Mouse (Mus musculus) heart, adult 2 months (tissue): Measurements from ENCODE around the gene Ssr4. TPM values are rescaled to one million over a fixed set of nuclear protein-coding genes. Genes with fewer than 3 reads are reported as not detected.

ENCODE experiments used
- DNase-seq, 2 experiments: peaks; one replicate each; pipeline ENCODE4 v3.0.0; 2021
- H3K27ac ChIP-seq: fragments of 200-600 bp; 2 replicates; pipeline ENCODE4 v1.8.1; 2022
- H3K27me3 ChIP-seq: fragments of 200-500 bp; 2 replicates; pipeline ENCODE4 v1.6.1; 2012; ENCODE audit warnings: mild to moderate bottlenecking, low read length, inconsistent platforms, mixed read lengths; ENCODE audit not compliant: control insufficient read depth, insufficient read depth
- H3K36me3 ChIP-seq: fragments of 200-500 bp; 2 replicates; pipeline ENCODE4 v1.6.1; 2012; ENCODE audit warnings: low read length, inconsistent platforms; ENCODE audit not compliant: control insufficient read depth, insufficient read depth
- H3K4me1 ChIP-seq: fragments of 200-500 bp; 2 replicates; pipeline ENCODE4 v1.6.1; 2011; ENCODE audit warnings: low read length; ENCODE audit not compliant: control insufficient read depth, insufficient read depth
- H3K4me3 ChIP-seq: fragments of 200-600 bp; 2 replicates; pipeline ENCODE4 v1.8.1; 2022
- H3K79me2 ChIP-seq: fragments of 200-500 bp; replicated peaks from 2 replicates; pipeline ENCODE4 v1.6.1; 2012; ENCODE audit warnings: mild to moderate bottlenecking, inconsistent platforms, low read length, moderate library complexity, mixed read lengths; ENCODE audit not compliant: control insufficient read depth, insufficient read depth
- H3K9ac ChIP-seq: fragments of 200-500 bp; 2 replicates; pipeline ENCODE4 v1.6.1; 2012; ENCODE audit warnings: low read depth, mild to moderate bottlenecking, control low read depth, inconsistent platforms, low read length, mixed read lengths
- CTCF ChIP-seq: fragments of 200-600 bp; IDR thresholded peaks from 2 replicates; pipeline ENCODE4 v1.8.1; 2022; ENCODE audit warnings: antibody characterized with exemption, mild to moderate bottlenecking, moderate library complexity
- EP300 ChIP-seq: fragments of 200-500 bp; IDR thresholded peaks from 2 replicates; pipeline ENCODE4 v1.6.1; 2011; ENCODE audit warnings: low read depth, low read length, control low read depth; ENCODE audit not compliant: insufficient read depth
- POLR2A ChIP-seq: fragments of 200-500 bp; IDR thresholded peaks from 2 replicates; pipeline ENCODE4 v1.6.1; 2011; ENCODE audit warnings: mild to moderate bottlenecking, low read depth, low read length, control low read depth; ENCODE audit not compliant: insufficient read depth
- WGBS: fragments of 180-500 bp; shearing (Covaris S2); methylation state at CpG from one replicate; pipeline ENCODE4 v1.1.7; 2018; 5-methylcytosine and 5-hydroxymethylcytosine counted together
- intact Hi-C: fragments of 180-260 bp; cut with DNase I; formaldehyde crosslinking; loops from one replicate; pipeline ENCODE4 v1.15.1; 2025
- polyA plus RNA-seq: library from polyadenylated mRNA; depleted of rRNA; stranded (reverse); fragments of >200 nt; gene quantifications from 2 replicates; pipeline ENCODE4 v1.2.3, GENCODE M21; 2012; rRNA removed
- total RNA-seq, 2 experiments: library from RNA; stranded (reverse); gene quantifications; 2 replicates each; pipeline ENCODE4 v1.2.3; 2021

Ssr4 gene
- total and polyA plus RNA-seq, 3 experiments = 78.1 to 116 (median 81.8) TPM

GRCm38 (mm10) chrX:73816596-73817314 is 29.9 kb downstream of the Ssr4 start:
- no peak overlapping the region for H3K27ac ChIP-seq
- H3K36me3 ChIP-seq = no peaks in the 10 kb centered on the region
- no peak for TF ChIP-seq POLR2A
- no peak for TF ChIP-seq CTCF
- no peak for TF ChIP-seq EP300
- H3K4me3 ChIP-seq = no peak overlapping the region
- H3K79me2 ChIP-seq = no peaks in the 10 kb centered on the region
- no peak overlapping the region for H3K9ac ChIP-seq
- WGBS = 46% methylated on average over 3 of the region's 3 CpGs
- no peaks in the 10 kb centered on the region for H3K27me3 ChIP-seq
- no peak for DNase-seq
- H3K4me1 ChIP-seq = no peaks in the 10 kb centered on the region
- intact Hi-C loops = no loop called here

GRCm38 (mm10) chrX:73823747-73824146 is 36.9 kb downstream of the Ssr4 start:
- no peaks in the 10 kb centered on the region for H3K4me1 ChIP-seq
- H3K4me3 ChIP-seq = no peak overlapping the region
- no peak for TF ChIP-seq POLR2A
- TF ChIP-seq EP300 = no peak
- TF ChIP-seq CTCF = no peak
- intact Hi-C loops = no loop called here
- H3K9ac ChIP-seq = no peak overlapping the region
- no peaks in the 10 kb centered on the region for H3K27me3 ChIP-seq
- WGBS = 24% methylated on average over 17 of the region's 17 CpGs
- H3K79me2 ChIP-seq = no peaks in the 10 kb centered on the region
- DNase-seq = peak in 1 of 2 experiments; percentile 21
- no peak overlapping the region for H3K27ac ChIP-seq
- H3K36me3 ChIP-seq = no peaks in the 10 kb centered on the region

- 17% methylated on average over 79 of the region's 84 CpGs for WGBS
- DNase-seq = peak; percentile 48 to 63
- Histone ChIP-seq H3K27ac (no peak within 1 kb of the TSS), H3K27me3 (no peaks in the 10 kb centered on the region), H3K4me1 (no peaks in the 10 kb centered on the region), H3K79me2 (no peaks in the 10 kb centered on the region), H3K9ac (peak within 1 kb of the TSS; percentile 86), H3K4me3 (peak within 1 kb of the TSS; percentile 47), H3K36me3 (no peaks in the 10 kb centered on the region)
- intact Hi-C loops = no loop called here
- TF ChIP-seq POLR2A (0 out of 2 replicates have a peak, but pooled peaks have one; percentile 12), CTCF (no peak), EP300 (no peak)
Observed at GRCm38 (mm10) chrX:73824185-73825151, 37.6 kb downstream of the Ssr4 start, which contains the start of gene Pdzd4. Pdzd4 (minus strand) TSS chrX:73824969.

- no peak overlapping the region for H3K27ac ChIP-seq
- intact Hi-C loops = no loop called here
- H3K4me1 ChIP-seq = no peaks in the 10 kb centered on the region
- no peak overlapping the region for H3K9ac ChIP-seq
- no peak for TF ChIP-seq POLR2A
- TF ChIP-seq EP300 = no peak
- no peak for TF ChIP-seq CTCF
- no peaks in the 10 kb centered on the region for H3K27me3 ChIP-seq
- H3K79me2 ChIP-seq = no peaks in the 10 kb centered on the region
- no peaks in the 10 kb centered on the region for H3K36me3 ChIP-seq
- no peak overlapping the region for H3K4me3 ChIP-seq
- WGBS = 86% methylated on average over 1 of the region's 1 CpGs
- DNase-seq = no peak
Observed at GRCm38 (mm10) chrX:73835731-73836130, 48.9 kb downstream of the Ssr4 start.

GRCm38 (mm10) chrX:73836691-73837090 is 49.9 kb downstream of the Ssr4 start:
- no peaks in the 10 kb centered on the region for H3K79me2 ChIP-seq
- H3K27me3 ChIP-seq = no peaks in the 10 kb centered on the region
- no peak overlapping the region for H3K4me3 ChIP-seq
- intact Hi-C loops = no loop called here
- no peak for TF ChIP-seq CTCF
- TF ChIP-seq POLR2A = no peak
- no peak for TF ChIP-seq EP300
- no peaks in the 10 kb centered on the region for H3K36me3 ChIP-seq
- no peak overlapping the region for H3K9ac ChIP-seq
- H3K27ac ChIP-seq = no peak overlapping the region
- DNase-seq = no peak
- no peaks in the 10 kb centered on the region for H3K4me1 ChIP-seq
- WGBS = 65% methylated on average over 3 of the region's 3 CpGs

Other genes starting within 250 kb of the Ssr4 start
- gene Dusp9, start 147.6 kb upstream of the Ssr4 start, total RNA-seq = not detected
- 0.04 TPM in 1 of 2 replicates, not detected in the other for gene Dusp9, start 147.6 kb upstream of the Ssr4 start, polyA plus RNA-seq
- gene Pnck, start 126.9 kb upstream of the Ssr4 start, total RNA-seq = 1 to 10 TPM; 6.5 to 8.0 TPM
- 15.8 and 20.4 TPM in 2 replicates for gene Pnck, start 126.9 kb upstream of the Ssr4 start, polyA plus RNA-seq
- gene Slc6a8, start 113.9 kb upstream of the Ssr4 start, total RNA-seq = 100 to 1,000 TPM; 155 to 179 TPM
- 155 and 205 TPM in 2 replicates for gene Slc6a8, start 113.9 kb upstream of the Ssr4 start, polyA plus RNA-seq
- gene Bcap31, start 70.9 kb upstream of the Ssr4 start, total RNA-seq = 10 to 100 TPM; 71.8 to 79.5 TPM
- gene Bcap31, start 70.9 kb upstream of the Ssr4 start, polyA plus RNA-seq = 43.1 and 70.9 TPM in 2 replicates
- 10 to 100 TPM; 25.4 to 29.7 TPM for gene Abcd1, start 70.4 kb upstream of the Ssr4 start, total RNA-seq
- 32.9 and 35.3 TPM in 2 replicates for gene Abcd1, start 70.4 kb upstream of the Ssr4 start, polyA plus RNA-seq
- gene Plxnb3, start 29.9 kb upstream of the Ssr4 start, total RNA-seq = 1 to 10 TPM; 1.0 to 2.0 TPM
- 4.5 and 4.7 TPM in 2 replicates for gene Plxnb3, start 29.9 kb upstream of the Ssr4 start, polyA plus RNA-seq
- gene Srpk3, start 12.6 kb upstream of the Ssr4 start, total RNA-seq = 10 to 100 TPM; 26.1 to 29.9 TPM
- 64.2 and 76.7 TPM in 2 replicates for gene Srpk3, start 12.6 kb upstream of the Ssr4 start, polyA plus RNA-seq
- 100 to 1,000 TPM; 573 to 710 TPM for gene Idh3g, start 131 bp upstream of the Ssr4 start, total RNA-seq
- gene Idh3g, start 131 bp upstream of the Ssr4 start, polyA plus RNA-seq = 1,208 and 1,962 TPM in 2 replicates
- 1 to 10 TPM; 1.5 to 1.7 TPM for gene Pdzd4, start 37.9 kb downstream of the Ssr4 start, total RNA-seq
- gene Pdzd4, start 37.9 kb downstream of the Ssr4 start, polyA plus RNA-seq = 0.91 and 1.1 TPM in 2 replicates
- gene Avpr2, start 105.1 kb downstream of the Ssr4 start, total RNA-seq = not detected
- gene Avpr2, start 105.1 kb downstream of the Ssr4 start, polyA plus RNA-seq = not detected in 2 replicates
- 1 to 10 TPM; 2.1 to 3.7 TPM for gene L1cam, start 109.1 kb downstream of the Ssr4 start, total RNA-seq
- gene L1cam, start 109.1 kb downstream of the Ssr4 start, polyA plus RNA-seq = 2.9 and 3.3 TPM in 2 replicates
- 1 to 10 TPM; 1.5 to 1.8 TPM for gene Arhgap4, start 134.8 kb downstream of the Ssr4 start, total RNA-seq
- gene Arhgap4, start 134.8 kb downstream of the Ssr4 start, polyA plus RNA-seq = 5.7 and 7.7 TPM in 2 replicates
- gene Naa10, start 134.9 kb downstream of the Ssr4 start, total RNA-seq = 10 to 100 TPM; 50.2 to 63.7 TPM
- 57.2 and 64.5 TPM in 2 replicates for gene Naa10, start 134.9 kb downstream of the Ssr4 start, polyA plus RNA-seq
- gene Renbp, start 143.8 kb downstream of the Ssr4 start, total RNA-seq = 1 to 10 TPM; 3.7 to 7.1 TPM
- gene Renbp, start 143.8 kb downstream of the Ssr4 start, polyA plus RNA-seq = 5.1 and 7.3 TPM in 2 replicates
- 10 to 100 TPM; 37.0 to 37.9 TPM for gene Hcfc1, start 179.3 kb downstream of the Ssr4 start, total RNA-seq
- gene Hcfc1, start 179.3 kb downstream of the Ssr4 start, polyA plus RNA-seq = 26.3 and 27.6 TPM in 2 replicates
- gene Irak1, start 236.9 kb downstream of the Ssr4 start, total RNA-seq = 10 to 100 TPM; 56.7 to 58.0 TPM
- gene Irak1, start 236.9 kb downstream of the Ssr4 start, polyA plus RNA-seq = 112 and 128 TPM in 2 replicates